Mouse (Mus musculus) lung, adult 2 months (tissue): Measurements from ENCODE around the gene Spef1. TPM values are rescaled to one million over a fixed set of nuclear protein-coding genes. Genes with fewer than 3 reads are reported as not detected.
"Not testable (repeated sequence)": the region's sequence is repeated elsewhere in the genome, so short reads cannot be mapped to it uniquely, and the experiment has no call there.

ENCODE experiments used
- DNase-seq: peaks from one replicate; pipeline ENCODE4 v3.0.0; 2022
- H3K4me1 ChIP-seq: fragments of 200-500 bp; 2 replicates; pipeline ENCODE4 v1.6.1; 2011; ENCODE audit warnings: low read length; ENCODE audit not compliant: control insufficient read depth, insufficient read depth
- H3K4me3 ChIP-seq: fragments of 200-500 bp; replicated peaks from 2 replicates; pipeline ENCODE3; 2011; ENCODE audit warnings: low read depth, mild to moderate bottlenecking, control low read depth, low read length; ENCODE audit errors: extremely low read depth
- CTCF ChIP-seq: fragments of 200-500 bp; IDR thresholded peaks from 2 replicates; pipeline ENCODE4 v1.5.1; 2011; ENCODE audit warnings: mild to moderate bottlenecking, low read length, control low read depth; ENCODE audit not compliant: insufficient read depth
- POLR2A ChIP-seq: fragments of 200-500 bp; IDR thresholded peaks from 2 replicates; pipeline ENCODE4 v1.6.1; 2011; ENCODE audit warnings: low read depth, mild to moderate bottlenecking, control low read depth, low read length, borderline replicate concordance; ENCODE audit errors: extremely low read depth
- WGBS: fragments of 180-500 bp; shearing (Covaris S2); methylation state at CpG from one replicate; pipeline ENCODE4 v1.1.7; 2018; 5-methylcytosine and 5-hydroxymethylcytosine counted together
- polyA plus RNA-seq: library from polyadenylated mRNA; depleted of rRNA; stranded (reverse); fragments of >200 nt; gene quantifications from 2 replicates; pipeline ENCODE4 v1.2.3, GENCODE M21; 2012; rRNA removed

The Spef1 gene
- polyA plus RNA-seq: 16.6 and 19.2 TPM in 2 replicates

DNA sequence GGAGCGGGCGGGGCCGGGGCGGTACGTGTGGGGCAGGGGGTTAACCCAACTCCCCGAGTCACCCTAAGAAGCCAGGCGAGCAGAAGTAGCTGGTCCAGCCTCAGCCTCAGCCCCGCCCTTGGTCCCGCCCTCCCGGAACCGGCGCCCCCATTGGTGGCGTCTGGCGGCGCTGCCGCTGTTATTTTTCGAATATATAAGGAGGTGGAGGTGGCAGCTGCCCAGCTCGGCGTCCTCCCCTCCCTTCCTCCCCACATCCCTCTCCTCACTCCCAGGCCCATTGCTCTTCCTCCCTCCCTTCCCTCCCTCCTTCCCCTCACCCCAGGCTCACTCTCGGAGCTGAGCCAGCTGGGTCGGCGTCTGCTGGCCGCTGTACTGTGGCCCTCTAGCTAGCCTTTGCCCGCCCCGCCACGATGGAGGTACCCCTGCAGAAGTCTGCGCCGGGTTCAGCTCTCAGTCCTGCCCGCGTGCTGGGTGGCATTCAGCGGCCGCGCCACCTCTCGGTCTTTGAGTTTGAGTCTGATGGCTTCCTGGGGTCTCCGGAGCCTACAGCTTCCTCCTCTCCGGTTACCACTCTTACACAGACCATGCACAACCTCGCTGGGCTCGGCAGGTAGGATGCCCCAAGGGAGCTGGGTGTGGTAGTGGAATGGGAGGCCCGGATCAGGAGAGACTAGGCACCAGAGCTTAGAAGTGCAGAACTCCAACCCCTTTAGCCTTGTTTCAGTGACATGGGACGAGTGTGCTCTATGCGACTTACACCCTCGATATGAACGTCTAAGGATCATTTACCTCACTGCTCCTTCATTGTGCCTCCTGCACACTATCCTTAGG is at the start of gene Spef1, which contains the start of gene Cdc25b:
TSS of gene Spef1 (minus strand) at position 512 of the 831 bp plus-strand sequence.
TSS of gene Cdc25b (plus strand) at position 179 of the 831 bp plus-strand sequence.
- DNase-seq: peak; percentile 81
- 3% methylated on average over 41 of the region's 43 CpGs for WGBS
- Histone ChIP-seq H3K4me3 (peak within 1 kb of the TSS; percentile 85), H3K4me1 (peaks cover 21% of the 10 kb centered on the region)
- TF ChIP-seq CTCF: no peak
- TF ChIP-seq POLR2A: peak; percentile 62; the same call in 1 of the 2 replicates

DNA sequence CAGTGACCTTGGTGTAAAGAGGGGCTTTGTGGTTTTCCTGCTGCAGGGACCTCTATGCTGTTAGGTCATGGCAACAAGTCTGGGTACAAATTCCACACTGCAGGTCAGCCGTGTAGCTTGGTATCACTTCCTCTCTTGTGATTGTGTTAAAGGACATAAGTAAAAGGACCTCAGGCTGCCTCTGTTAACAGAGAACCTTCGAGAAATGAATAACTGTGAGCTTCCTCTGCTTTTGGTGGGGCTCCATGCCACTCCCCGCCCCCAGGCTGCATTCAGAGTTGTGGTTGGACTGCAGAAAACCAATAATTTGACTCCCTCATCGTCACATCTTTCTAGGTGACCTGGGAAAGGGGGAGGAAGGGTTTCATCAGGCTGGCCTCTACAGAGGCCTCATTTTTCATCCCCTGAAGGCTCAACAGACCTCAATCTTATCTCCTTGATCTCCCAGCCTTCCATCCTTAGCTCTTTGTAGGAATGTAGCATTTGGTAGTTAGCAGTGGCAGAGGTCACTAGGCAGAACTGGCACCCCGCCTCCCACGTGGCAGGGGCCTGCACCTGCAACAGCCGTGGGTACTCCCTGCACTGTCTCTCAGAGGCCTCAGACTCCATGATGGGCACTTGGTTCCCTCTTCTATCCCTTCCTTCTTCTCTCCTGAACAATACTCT is 48.0 kb upstream of the Spef1 start:
- peaks cover 10% of the 10 kb centered on the region for H3K4me1 ChIP-seq
- 55% methylated on average over 7 of the region's 7 CpGs for WGBS
- no peak for DNase-seq
- H3K4me3 ChIP-seq: peak overlapping the region; percentile 19
- TF ChIP-seq CTCF (no peak), POLR2A (no peak)

GRCm38 (mm10) chr2:131234127-131234650 is 47.1 kb upstream of the Spef1 start:
- 3% methylated on average over 28 of the region's 28 CpGs for WGBS
- H3K4me1 ChIP-seq: peaks cover 10% of the 10 kb centered on the region
- no peak for TF ChIP-seq POLR2A
- TF ChIP-seq CTCF: no peak
- DNase-seq: no peak
- H3K4me3 ChIP-seq: peak overlapping the region; percentile 80

DNA sequence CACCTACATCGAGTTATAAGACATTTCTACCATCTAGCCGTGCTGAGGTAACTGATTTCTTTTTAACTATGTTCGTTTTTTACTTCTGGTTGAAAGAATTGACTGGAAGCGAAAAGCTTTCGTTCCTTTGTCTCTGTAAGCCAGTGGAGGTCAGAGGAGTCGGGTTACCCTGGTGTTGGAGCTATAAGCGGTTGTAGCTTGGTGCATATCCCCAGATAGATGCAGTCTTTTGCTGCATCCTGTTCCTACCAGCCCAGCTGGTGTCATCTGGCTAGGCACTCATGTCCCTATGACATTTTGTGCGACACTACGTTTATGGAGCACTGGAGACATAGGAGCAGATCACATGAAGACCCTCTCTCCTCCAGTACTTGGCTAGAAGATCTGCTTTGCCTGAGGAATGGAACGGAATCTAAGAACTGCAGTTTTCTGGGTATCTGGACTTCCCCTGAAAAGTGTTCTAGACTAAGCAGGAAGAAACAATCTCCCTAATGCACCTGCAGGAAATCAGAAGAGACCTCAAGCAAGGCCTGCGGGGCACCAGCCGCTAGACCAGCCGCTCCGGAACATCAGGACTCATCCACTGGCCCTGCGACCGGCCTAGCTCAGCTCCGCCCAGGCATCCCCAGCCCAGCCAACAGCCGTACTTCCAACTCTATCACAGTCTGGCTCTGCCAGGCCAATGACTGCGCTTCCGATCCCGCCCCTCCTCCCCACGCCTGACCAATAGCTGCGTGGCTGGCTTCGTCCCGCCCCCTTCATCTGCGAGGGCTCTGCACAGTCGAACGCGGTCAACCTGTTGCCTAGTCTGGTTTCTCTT is 46.4 kb upstream of the Spef1 start, which contains the start of gene Mavs:
TSS of gene Mavs (plus strand) at position 757 of the 820 bp plus-strand sequence.
- TF ChIP-seq CTCF: no peak
- peak; percentile 85; the same call in 1 of the 2 replicates for TF ChIP-seq POLR2A
- WGBS: 15% methylated on average over 29 of the region's 29 CpGs
- peak within 1 kb of the TSS; percentile 80 for H3K4me3 ChIP-seq
- peaks cover 10% of the 10 kb centered on the region for H3K4me1 ChIP-seq
- DNase-seq: peak; percentile 91

DNA sequence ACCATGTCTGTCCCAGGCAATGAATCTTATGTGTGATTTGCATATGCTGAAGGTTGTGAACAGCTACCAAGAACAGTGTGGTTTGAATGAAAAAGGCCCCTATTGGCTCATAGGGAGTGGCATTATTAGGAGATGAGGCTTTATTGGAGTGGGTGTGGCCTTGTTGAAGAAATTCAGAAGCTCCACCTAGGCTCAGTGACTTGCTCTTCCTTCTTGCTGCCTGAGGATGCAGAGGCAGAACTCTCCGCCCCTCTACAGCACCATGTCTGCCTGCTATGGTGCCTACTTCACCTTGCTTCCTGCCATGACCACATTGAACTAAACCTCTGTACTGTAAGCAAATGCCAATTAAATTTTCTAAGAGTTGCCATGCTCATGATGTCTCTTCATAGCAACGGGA is 45.5 kb upstream of the Spef1 start:
- 88% methylated on average over 2 of the region's 2 CpGs for WGBS
- Histone ChIP-seq H3K4me3 (no peak overlapping the region), H3K4me1 (peaks cover 10% of the 10 kb centered on the region)
- DNase-seq: no peak
- TF ChIP-seq POLR2A (no peak), CTCF (no peak)

GRCm38 (mm10) chr2:131227243-131227642 is 40.2 kb upstream of the Spef1 start:
- TF ChIP-seq CTCF (no peak), POLR2A (no peak)
- no peak for DNase-seq
- no peak overlapping the region for H3K4me3 ChIP-seq
- WGBS: 84% methylated on average over 3 of the region's 3 CpGs
- no peaks in the 10 kb centered on the region for H3K4me1 ChIP-seq

DNA sequence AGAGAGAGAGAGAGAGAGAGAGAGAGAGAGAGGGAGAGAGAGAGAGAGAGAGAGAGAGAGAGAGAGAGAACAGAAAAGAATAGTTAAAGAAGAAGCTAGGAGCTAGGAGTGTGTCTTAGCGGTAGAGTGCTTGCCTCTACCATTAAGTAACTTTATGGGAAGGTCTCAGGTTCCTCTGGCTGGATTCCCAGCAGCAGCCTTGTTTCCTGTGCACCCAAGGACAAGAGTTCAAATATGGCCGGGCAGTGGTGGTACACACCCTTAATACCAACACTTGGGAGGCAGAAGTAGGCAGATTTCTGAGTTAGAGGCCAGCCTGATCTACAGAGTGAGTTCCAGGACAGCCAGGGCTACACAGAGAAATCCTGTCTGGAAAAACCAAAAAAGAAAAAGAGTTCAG is 39.6 kb upstream of the Spef1 start:
- H3K4me3 ChIP-seq, DNase-seq, H3K4me1 ChIP-seq: not testable (repeated sequence)
- 25% methylated on average over 2 of the region's 2 CpGs for WGBS

DNA sequence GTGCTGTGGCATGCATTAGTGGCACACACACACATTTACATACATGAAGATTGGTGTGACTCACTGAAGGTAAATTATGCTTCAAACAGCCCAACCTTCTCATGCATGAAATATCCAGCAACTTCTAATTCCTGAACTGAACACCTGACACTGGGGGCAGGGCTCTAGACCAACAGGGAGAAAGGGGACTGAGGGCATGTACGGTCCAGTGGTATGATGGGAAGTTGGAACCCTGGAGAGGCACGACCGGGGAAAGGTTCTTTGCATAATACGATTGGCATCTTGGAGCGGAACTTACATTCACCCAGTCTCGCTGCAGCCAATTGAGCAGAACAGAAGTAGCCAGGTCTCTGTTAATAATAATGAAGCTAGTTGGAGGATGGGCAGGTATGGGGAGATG is 38.1 kb upstream of the Spef1 start:
- Histone ChIP-seq H3K4me3 (no peak overlapping the region), H3K4me1 (no peaks in the 10 kb centered on the region)
- 86% methylated on average over 6 of the region's 6 CpGs for WGBS
- TF ChIP-seq CTCF: no peak
- TF ChIP-seq POLR2A: no peak
- no peak for DNase-seq

DNA sequence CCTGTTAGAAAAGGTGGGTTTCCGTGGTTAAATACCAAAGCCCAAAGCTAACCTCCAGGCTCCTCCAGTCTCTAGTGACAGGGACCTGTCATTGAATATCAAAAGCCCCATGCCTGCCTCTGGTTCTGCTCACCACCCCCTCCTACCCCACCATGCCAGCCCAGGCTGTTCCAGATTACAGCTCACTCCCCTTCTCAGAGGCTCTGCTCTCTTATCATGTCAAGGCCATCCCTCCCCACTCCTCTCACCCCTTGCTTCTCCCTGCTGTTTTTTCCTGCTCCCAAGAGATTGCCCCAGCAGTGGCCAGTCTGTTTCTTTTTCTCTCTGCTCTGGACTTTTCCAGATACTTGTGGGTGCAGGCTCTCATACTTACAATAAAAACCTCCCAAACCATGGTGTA is 36.5 kb upstream of the Spef1 start:
- no peak for TF ChIP-seq CTCF
- no peak for TF ChIP-seq POLR2A
- DNase-seq: no peak
- 72% methylated on average over 1 of the region's 1 CpGs for WGBS
- Histone ChIP-seq H3K4me1 (no peaks in the 10 kb centered on the region), H3K4me3 (no peak overlapping the region)
